Mouse (Mus musculus) 3T3-L1 (cell line): Measurements from ENCODE around the gene Sstr3.
A peak's percentile ranks its signal among the peaks of the same experiment; 100 is the strongest.

Experiments
- DNase-seq: peaks from one replicate; pipeline ENCODE4 v3.0.0-alpha.2; 2015; ENCODE audit warnings: low read depth, low spot score

Sstr3 gene

DNA sequence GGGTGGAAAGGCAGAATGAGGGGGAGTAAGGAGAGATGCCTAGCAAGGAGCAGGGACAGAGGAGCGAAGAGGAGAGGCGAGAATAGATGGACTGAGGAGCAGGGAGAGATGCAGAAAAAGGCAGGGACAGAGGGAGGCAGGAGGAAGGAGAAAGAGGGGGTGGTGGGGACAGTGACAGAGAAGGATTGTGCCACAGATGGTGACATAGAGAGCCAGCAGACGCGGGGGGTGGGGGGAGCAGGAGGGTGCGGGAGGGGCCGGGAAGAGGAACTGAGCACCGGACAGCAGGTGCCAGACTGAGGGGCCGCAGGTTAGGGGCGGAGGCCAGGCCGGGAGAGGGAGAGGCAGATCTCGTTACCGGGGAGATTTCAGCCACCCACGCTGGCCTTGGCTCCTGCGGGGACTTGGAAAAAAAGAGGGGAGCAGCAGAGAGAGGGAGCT is at the start of gene Sstr3:
Gene Sstr3 (minus strand): TSS at position 125 of the 441 bp plus-strand sequence.
- DNase-seq, result no peak

- DNase-seq, result no peak
Observed at GRCm38 (mm10) chr15:78593896-78594425, 49.5 kb upstream of the Sstr3 start.

- DNase-seq, result no peak
Observed at GRCm38 (mm10) chr15:78592452-78592968, 48.0 kb upstream of the Sstr3 start.

DNA sequence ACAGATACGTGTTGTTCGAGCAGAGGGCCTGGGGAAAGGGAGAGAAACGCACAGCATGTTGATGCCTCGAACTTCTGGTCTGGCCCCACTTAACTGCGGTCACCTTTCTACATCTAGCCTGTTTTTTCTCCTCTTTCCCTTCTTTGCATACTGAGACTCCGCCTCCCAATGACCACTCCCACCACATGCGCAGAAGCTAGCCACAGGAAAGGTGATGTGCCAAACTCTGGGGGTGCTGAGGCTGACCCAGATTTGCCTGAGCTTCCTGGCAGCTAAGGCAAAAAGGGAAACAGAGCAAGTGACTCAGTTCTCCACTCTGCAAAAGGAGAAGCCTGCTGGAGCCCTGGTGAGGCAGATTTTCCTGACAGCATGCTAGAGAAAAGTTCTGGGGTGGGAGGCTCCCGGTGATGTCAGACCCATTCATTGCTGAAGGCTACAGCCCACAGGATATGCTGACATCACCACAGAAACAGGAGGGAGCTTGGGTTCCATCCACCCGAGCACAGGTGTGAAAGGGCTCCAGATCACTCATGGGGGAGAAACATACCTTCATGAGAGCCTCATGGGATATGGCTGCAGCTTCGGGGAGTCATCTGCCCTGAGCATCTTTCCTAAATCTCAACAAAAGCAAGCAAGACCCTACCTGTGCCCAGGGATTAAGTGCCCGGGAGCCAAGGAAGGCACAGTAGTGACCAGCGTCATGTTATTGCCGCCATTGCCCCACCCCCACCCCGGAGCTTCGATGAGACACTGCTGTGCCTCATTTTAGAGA is 47.4 kb upstream of the Sstr3 start:
- DNase-seq, result peak; percentile 10

GRCm38 (mm10) chr15:78590785-78591184 is 46.3 kb upstream of the Sstr3 start:
- DNase-seq, result no peak

GRCm38 (mm10) chr15:78589936-78590335 is 45.5 kb upstream of the Sstr3 start:
- no peak for DNase-seq

DNA sequence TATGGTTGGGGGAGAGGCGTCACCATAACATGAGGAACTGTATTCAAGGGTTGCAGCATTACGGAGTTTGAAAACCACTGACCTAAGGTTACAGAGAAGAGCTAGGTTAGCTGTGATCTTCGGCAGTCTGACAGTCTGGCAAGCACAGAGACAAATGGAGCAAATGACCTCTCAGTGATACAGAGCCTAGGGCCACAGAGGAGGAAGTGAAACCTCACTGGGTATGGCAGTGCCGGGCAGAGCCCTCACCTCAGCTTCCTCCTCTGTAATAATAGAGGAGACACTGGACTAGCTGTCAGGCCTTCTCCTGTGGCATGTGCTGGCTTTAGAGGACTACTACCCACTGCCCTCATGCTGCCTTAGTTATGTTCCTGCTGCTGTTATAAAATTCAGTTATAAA is 44.4 kb upstream of the Sstr3 start:
- no peak for DNase-seq

DNA sequence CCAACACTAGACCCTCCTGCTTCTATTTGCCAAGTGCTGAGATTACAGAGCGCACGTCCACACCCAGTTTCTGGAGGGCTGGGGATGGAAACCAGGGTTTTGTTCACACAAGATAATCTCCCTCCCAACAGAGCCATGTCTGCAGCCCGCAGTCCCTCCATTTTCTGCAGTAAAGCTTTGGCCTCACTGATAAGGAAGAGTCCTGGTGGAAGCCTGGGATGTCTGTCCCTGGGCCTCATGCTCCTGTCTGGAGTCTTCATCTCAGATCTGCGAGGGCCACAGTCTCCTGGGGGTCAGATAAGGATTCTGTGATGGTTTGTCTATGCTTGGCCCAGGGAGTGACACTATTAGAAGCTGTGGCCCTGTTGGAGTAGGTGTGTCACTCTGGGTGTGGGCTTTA is 43.6 kb upstream of the Sstr3 start:
- DNase-seq, result no peak

- DNase-seq, result peak; percentile 89
Observed at GRCm38 (mm10) chr15:78587050-78587994, 42.8 kb upstream of the Sstr3 start.

- no peak for DNase-seq
Observed at GRCm38 (mm10) chr15:78585404-78585803, 40.9 kb upstream of the Sstr3 start.

- no peak for DNase-seq
Observed at GRCm38 (mm10) chr15:78583352-78583751, 38.9 kb upstream of the Sstr3 start.

DNA sequence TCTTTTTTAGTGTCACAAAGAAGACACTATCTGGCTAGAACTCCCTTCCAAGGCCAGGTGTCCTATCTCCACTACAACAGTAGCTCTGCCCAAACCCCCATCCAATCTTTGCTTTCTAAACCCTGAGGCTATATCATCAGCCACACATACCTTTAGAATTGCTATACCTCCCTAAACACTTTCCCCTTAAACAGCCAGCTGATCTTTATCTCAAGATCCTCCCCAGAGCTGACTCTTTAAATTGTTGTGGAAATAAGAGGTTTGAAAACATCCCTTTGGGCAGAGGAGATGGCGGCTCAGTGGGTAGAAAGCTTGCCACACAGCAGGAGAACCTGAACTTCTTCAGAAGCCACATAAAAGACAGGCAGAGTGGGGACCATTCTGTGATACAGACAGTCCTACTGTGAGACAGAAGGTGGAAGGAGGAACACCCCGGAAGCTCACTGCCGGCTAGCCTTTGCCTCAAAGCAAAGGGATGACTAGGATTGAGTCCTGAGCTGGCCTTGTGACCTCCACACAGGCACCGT is 31.9 kb upstream of the Sstr3 start:
- DNase-seq, result no peak

- DNase-seq, result no peak
Observed at GRCm38 (mm10) chr15:78572658-78573397, 28.3 kb upstream of the Sstr3 start, which contains the start of gene Rac2. TSS of gene Rac2 (minus strand) at chr15:78572783.

DNA sequence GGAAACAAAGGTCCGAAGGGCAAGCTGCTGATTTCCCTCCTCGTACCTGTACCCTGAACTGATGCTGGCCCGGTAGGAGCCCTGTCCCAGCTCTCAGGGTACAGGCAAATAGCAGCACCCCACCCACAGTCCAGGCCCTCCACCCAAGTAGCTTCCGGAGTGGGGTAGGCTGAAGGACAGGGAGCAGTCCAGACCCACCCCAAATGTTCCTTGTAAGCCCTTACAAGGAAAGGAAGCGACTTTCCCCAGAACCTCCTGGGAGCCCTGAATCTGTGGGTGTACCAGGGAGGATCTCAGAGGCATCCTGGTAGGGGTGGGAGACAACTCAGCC is 27.8 kb upstream of the Sstr3 start:
- no peak for DNase-seq

- no peak for DNase-seq
Observed at GRCm38 (mm10) chr15:78571554-78572269, 27.2 kb upstream of the Sstr3 start.

DNA sequence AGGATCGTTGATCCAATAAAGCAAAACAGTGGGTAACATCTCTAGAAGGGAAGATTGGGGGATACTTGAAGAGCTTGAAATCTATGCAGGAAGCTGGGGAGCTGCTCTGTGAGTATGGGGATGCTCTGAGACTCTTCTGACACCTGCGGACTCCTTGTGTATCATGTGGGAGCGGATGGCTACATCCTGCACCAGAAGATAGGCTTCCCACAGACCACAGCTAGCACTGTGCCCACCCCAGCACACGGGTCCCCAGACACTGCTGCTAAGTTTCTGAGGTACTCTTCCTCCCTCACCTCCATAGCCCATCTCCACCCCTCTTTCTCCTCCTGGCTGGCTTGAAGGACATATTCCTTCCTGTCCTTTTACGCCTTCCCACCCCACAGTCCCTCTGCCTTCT is 25.7 kb upstream of the Sstr3 start:
- no peak for DNase-seq

- no peak for DNase-seq
Observed at GRCm38 (mm10) chr15:78567608-78568120, 23.2 kb upstream of the Sstr3 start.

GRCm38 (mm10) chr15:78564764-78565435 is 20.4 kb upstream of the Sstr3 start:
- no peak for DNase-seq

GRCm38 (mm10) chr15:78563937-78564336 is 19.5 kb upstream of the Sstr3 start:
- no peak for DNase-seq

DNA sequence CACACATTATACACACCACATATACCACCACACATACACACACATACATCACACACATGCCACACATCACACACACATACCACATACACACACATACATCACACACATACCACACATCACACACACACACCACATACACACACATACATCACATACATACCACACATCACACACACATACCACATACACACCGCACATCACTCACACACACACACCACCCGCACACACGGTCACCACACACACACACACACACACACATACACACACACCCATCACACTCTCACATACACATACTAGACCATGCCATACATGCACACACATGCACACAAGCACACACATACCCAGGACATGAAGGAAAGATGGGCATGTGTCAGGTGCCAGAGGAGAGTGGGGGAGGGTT is 18.9 kb upstream of the Sstr3 start:
- DNase-seq, result no peak
